Mouse (Mus musculus): ENCODE measurements around the gene Adam15. TPM values are rescaled to one million over a fixed set of nuclear protein-coding genes. Genes with fewer than 3 reads are reported as not detected.

The Adam15 gene
- polyA plus RNA-seq, 1 experiment from 2014 or later, result 32.7 TPM

DNA sequence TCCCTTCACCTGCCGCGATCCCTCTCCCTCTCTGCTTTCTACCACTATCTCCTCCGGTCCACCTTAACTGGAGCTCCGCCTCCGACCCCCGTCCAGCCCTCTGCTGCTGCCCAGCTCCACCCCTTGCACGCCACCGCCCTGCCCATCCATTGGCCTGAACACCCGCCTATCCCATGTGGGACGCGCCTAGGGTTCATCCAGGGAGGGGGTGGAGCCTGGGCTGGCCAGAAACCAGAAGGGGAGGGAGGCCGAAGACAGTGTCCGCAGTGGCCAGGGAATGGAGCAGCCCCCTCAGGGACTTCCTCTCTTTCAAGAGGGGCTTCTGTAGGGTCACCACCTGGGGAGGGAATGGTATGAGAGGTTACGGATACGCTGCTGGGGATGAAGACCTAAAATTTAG lies 43.8 kb upstream of the Adam15 start:
- TF ChIP-seq CTCF (IDR thresholded peaks at IDR 0.05; ENCODE audit: low read depth), result no peak
- Histone ChIP-seq H3K9ac (peak overlapping the region; percentile 59), H3K27me3 (ENCODE audit: insufficient read depth, low read length) (no peaks in the 10 kb centered on the region; the same call in 1 of the 2 replicates), H3K27ac (ENCODE audit: low read depth) (peak overlapping the region; percentile 87), H3K4me2 (peak overlapping the region; percentile 100), H3K4me1 (ENCODE audit: insufficient read depth) (peaks cover 13% of the 10 kb centered on the region), H3K36me3 (ENCODE audit: insufficient read depth) (no peaks in the 10 kb centered on the region), H3K4me3 (ENCODE audit: low read depth, low read length) (peak overlapping the region; percentile 56), H3K9me3 (ENCODE audit: low read depth, low read length) (no peaks in the 10 kb centered on the region)
- peak; percentile 98 for DNase-seq
- ATAC-seq (ENCODE audit: insufficient read depth), result peak; percentile 96
- 0% methylated on average over 15 of the region's 15 CpGs for WGBS

DNA sequence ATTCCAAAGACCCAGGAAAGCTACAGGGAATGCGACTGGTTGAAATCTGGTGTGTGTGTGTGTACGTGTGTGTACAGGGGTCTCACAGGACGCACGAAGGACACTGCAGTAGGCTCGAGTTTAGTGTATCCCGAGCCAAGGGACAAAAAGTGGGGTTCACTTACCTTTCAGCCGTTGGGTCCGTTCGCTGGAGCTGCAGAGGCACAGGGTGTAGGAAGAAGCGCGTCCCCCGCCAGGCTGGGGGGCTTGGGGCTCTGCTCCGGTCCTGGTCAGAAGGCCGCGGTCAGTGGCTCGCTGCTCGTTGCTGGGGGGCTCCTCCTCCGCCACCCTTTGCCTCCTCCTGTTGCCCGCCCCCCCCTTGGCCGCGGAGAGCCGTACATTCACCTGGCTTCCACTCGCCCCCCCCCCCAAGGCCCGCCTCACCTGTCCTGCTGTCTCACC lies 43.1 kb upstream of the Adam15 start:
- H3K27me3 ChIP-seq (ENCODE audit: insufficient read depth, low read length), result no peaks in the 10 kb centered on the region; the same call in 1 of the 2 replicates
- DNase-seq (peak; percentile 31), ATAC-seq (ENCODE audit: insufficient read depth) (no peak)
- H3K9me3 ChIP-seq (ENCODE audit: low read depth, low read length), result no peaks in the 10 kb centered on the region
- under 1% methylated on average over 23 of the region's 24 CpGs for WGBS
- peaks cover 13% of the 10 kb centered on the region for H3K4me1 ChIP-seq (ENCODE audit: insufficient read depth)
- H3K9ac ChIP-seq, result peak overlapping the region; percentile 61
- peak overlapping the region; percentile 80 for H3K27ac ChIP-seq (ENCODE audit: low read depth)
- no peak for TF ChIP-seq CTCF (IDR thresholded peaks at IDR 0.05; ENCODE audit: low read depth)
- H3K4me2 ChIP-seq, result peak overlapping the region; percentile 100
- peak overlapping the region; percentile 56 for H3K4me3 ChIP-seq (ENCODE audit: low read depth, low read length)
- H3K36me3 ChIP-seq (ENCODE audit: insufficient read depth), result no peaks in the 10 kb centered on the region

DNA sequence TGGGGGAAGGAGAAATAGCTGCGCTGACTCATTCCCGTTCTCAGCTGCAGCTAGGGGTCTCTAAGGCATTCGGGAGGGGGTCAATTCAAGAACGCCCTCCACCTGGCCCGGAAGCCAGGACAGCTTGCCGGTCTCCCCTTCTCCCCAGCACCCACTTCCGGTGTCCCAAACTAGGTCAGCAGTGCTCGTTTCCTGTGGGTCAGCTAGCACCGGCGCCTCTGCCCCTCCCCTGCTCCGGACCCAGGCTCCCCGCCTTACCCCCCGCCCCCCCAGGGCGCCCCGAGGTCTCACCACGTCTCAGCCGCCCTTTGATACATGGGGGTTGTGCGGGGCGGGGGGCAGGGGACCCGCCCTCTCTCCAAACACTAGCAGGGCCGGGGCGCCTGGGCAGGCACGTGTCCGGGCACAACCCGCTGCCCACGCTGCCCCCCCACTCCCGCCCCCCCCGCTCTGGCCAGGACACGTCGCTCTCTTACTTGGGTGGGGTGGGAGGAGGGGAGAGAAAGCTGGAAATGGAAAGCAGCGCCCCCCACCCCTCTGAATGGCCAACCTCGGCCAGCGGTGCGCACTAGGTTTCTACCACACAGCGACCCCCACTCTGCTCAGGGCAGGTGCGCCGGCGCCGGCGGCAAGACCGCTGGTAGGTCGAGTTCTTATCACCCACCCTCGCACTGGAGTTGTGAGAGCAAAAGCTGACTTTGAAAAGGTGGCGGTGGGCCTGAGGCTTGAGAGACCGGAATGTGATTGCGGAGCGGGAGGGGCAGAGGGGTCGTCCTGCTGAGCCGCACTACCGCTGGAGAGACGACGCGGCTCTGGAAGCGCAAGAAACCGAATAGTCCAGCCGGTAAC lies 42.1 kb upstream of the Adam15 start:
- no peak for TF ChIP-seq CTCF (IDR thresholded peaks at IDR 0.05; ENCODE audit: low read depth)
- Histone ChIP-seq H3K27me3 (ENCODE audit: insufficient read depth, low read length) (no peaks in the 10 kb centered on the region; the same call in 1 of the 2 replicates), H3K36me3 (ENCODE audit: insufficient read depth) (no peaks in the 10 kb centered on the region), H3K4me2 (peak overlapping the region; percentile 100), H3K4me1 (ENCODE audit: insufficient read depth) (peaks cover 13% of the 10 kb centered on the region), H3K27ac (ENCODE audit: low read depth) (peak overlapping the region; percentile 80), H3K4me3 (ENCODE audit: low read depth, low read length) (peak overlapping the region; percentile 56), H3K9me3 (ENCODE audit: low read depth, low read length) (no peaks in the 10 kb centered on the region), H3K9ac (peak overlapping the region; percentile 61)
- ATAC-seq (ENCODE audit: insufficient read depth) (no peak), DNase-seq (peak; percentile 62)
- WGBS, result under 1% methylated on average over 47 of the region's 56 CpGs

DNA sequence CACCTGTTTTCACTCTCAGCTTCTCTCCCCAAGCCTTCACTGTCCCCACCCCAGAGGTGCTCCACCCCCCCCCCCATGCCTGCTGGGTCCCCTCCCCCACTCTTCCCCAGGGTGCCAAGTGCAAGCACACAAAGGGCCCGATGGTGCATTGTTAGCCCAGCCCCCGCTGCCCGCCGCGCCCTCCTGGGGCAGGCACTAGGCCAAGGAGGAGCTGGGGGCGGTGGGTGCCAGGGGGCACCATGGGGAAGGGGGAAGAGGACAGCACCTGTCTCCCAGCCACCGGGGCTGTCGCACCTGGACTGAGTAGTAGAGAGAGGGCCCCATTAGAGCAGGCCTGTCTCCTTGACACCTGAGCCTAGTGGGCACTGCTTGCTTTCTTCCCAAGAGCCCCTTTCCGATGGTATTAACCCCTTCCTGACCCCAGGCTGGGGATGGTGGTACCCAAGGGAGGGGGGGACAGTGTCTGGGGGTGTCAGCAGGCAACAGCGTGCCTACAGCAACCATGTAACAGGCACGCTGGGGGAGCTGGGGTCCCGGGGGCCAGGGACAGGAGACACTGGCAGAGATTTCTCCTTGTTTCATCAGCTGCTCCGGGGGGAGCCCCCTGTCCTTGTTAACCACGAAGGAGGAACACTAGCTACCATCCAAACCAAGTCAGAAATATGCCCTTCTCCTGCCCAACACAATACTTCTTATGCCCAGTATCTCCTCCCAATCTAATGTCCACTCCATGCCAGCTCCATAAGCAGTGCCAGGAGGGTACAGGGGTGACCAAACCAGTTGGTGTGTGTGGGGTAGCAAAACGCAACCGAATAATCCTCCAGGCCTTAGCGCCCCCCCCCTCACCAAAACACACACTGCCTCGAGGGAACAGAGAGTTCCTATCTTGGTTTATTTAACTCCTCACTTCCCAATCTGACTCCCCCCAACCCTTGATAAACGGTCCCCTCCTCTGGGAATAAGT lies 41.2 kb upstream of the Adam15 start:
- H3K9me3 ChIP-seq (ENCODE audit: low read depth, low read length), result no peaks in the 10 kb centered on the region
- H3K27me3 ChIP-seq (ENCODE audit: insufficient read depth, low read length), result no peaks in the 10 kb centered on the region; the same call in 1 of the 2 replicates
- H3K4me1 ChIP-seq (ENCODE audit: insufficient read depth), result peaks cover 13% of the 10 kb centered on the region
- peak overlapping the region; percentile 56 for H3K4me3 ChIP-seq (ENCODE audit: low read depth, low read length)
- H3K27ac ChIP-seq (ENCODE audit: low read depth), result peak overlapping the region; percentile 80
- DNase-seq (peak; percentile 26), ATAC-seq (ENCODE audit: insufficient read depth) (no peak)
- H3K4me2 ChIP-seq, result peak overlapping the region; percentile 100
- no peaks in the 10 kb centered on the region for H3K36me3 ChIP-seq (ENCODE audit: insufficient read depth)
- 11% methylated on average over 19 of the region's 19 CpGs for WGBS
- H3K9ac ChIP-seq, result peak overlapping the region; percentile 61
- no peak for TF ChIP-seq CTCF (IDR thresholded peaks at IDR 0.05; ENCODE audit: low read depth)

DNA sequence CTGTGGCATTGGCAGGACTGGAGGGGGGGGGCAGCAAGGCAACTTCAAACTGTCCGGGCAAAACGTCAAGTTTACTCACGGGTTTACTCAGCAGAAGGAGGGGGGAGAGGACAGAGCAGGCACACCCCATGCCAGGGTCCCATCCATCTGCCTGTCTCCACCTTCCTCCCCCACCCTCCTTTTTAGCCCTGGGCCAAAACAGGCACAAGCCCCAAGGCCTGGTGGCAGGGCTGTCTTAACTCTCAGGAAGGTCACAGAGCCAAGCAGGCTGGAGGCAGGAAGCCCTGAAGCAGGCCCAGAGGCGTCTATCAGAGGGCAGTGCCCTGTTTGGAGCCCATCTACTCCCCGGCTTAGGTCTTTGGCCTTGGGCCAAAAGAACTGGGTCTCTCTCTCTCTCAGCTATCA lies 40.3 kb upstream of the Adam15 start:
- TF ChIP-seq CTCF (IDR thresholded peaks at IDR 0.05; ENCODE audit: low read depth), result no peak
- H3K27me3 ChIP-seq (ENCODE audit: insufficient read depth, low read length), result no peaks in the 10 kb centered on the region; the same call in 1 of the 2 replicates
- DNase-seq, result peak; percentile 24
- no peak overlapping the region; the same call in 1 of the 2 replicates for H3K9ac ChIP-seq
- ATAC-seq (ENCODE audit: insufficient read depth), result no peak
- peak overlapping the region; percentile 100 for H3K4me2 ChIP-seq
- no peaks in the 10 kb centered on the region for H3K36me3 ChIP-seq (ENCODE audit: insufficient read depth)
- peak overlapping the region; percentile 56; the same call in 1 of the 2 replicates for H3K4me3 ChIP-seq (ENCODE audit: low read depth, low read length)
- H3K9me3 ChIP-seq (ENCODE audit: low read depth, low read length), result no peaks in the 10 kb centered on the region
- peak overlapping the region; percentile 13; the same call in 1 of the 2 replicates for H3K27ac ChIP-seq (ENCODE audit: low read depth)
- WGBS, result 21% methylated on average over 5 of the region's 5 CpGs
- peaks cover 8% of the 10 kb centered on the region for H3K4me1 ChIP-seq (ENCODE audit: insufficient read depth)

DNA sequence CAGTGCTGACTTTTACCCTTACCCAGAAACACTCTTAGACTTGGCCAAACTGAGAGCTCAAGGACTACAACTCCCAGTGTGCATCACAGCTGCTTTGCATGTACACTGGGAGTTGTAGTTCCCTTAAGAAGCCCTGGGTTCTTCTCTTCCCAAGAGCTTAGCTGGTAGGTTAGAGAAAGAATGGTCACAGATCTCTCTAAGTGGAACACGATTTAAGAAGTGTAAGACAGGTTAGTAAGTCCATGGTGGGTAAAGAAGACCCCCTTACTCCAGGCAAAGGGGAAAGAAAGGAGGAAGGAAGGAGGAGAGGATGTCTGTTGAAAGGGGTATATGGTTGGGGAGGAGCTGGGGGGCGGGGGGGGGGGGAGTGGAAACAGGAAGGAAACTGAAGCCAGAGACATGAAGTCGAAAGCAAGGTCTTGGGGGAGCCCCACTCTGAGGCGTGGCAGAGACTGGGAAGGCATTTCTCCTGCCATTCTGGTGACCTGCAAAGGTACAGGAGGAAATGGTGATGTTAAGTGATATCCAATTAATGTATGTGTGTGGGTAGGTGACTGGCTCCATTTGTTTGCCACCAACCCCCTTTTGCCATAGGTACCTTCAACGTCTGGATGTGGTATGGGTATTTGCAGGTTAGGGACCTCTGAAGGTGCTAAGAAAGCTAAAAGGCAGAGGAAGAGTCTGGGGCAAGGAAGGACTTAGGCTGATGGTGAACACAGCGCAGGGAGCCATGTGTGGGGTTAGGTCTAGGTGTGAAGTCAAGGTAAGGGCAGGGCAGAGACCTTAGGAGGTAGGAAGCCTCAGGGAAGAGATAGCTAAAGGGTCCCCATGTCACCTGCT lies 39.3 kb upstream of the Adam15 start:
- Histone ChIP-seq H3K4me1 (ENCODE audit: insufficient read depth) (peaks cover 8% of the 10 kb centered on the region), H3K9ac (no peak overlapping the region), H3K4me3 (ENCODE audit: low read depth, low read length) (no peak overlapping the region), H3K27me3 (ENCODE audit: insufficient read depth, low read length) (no peaks in the 10 kb centered on the region; the same call in 1 of the 2 replicates), H3K4me2 (no peak overlapping the region), H3K27ac (ENCODE audit: low read depth) (no peak overlapping the region), H3K36me3 (ENCODE audit: insufficient read depth) (no peaks in the 10 kb centered on the region), H3K9me3 (ENCODE audit: low read depth, low read length) (no peaks in the 10 kb centered on the region)
- TF ChIP-seq CTCF (IDR thresholded peaks at IDR 0.05; ENCODE audit: low read depth), result no peak
- no peak for ATAC-seq (ENCODE audit: insufficient read depth)
- WGBS, result 49% methylated on average over 6 of the region's 6 CpGs
- DNase-seq, result peak; percentile 74

Data from lung, embryonic 14.5 days (tissue).